ENCODE assay signal across 27 mouse cellular contexts in genomic region chr14:75906931-75907330, GRCm38 (mm10). TPM values are rescaled to one million over a fixed set of nuclear protein-coding genes. Genes with fewer than 3 reads are reported as not detected.
A peak's percentile ranks its signal among the peaks of the same experiment; 100 is the strongest.
DNase-seq lines count a peak whose midpoint lies in the region; ATAC-seq and TF ChIP-seq lines count a peak whose summit lies in the region.
"Had no signal": no experiment of that assay in that cellular context is flagged by ENCODE, and none has a peak within 500 bp of the region (broad histone marks: within the 10 kb centered on the region; RNA-seq: fewer than 3 reads in every experiment).

No protein-coding gene starts in this region.

- no peak overlapping the region for H3K27ac ChIP-seq in lung, postnatal 0 days (ENCODE audit: low read length)
- H3K27ac ChIP-seq: embryonic facial prominence, embryonic 13.5 days; embryonic facial prominence, embryonic 15.5 days; forebrain, embryonic 13.5 days; forebrain, embryonic 15.5 days had no signal

- H3K9me3 ChIP-seq in lung, postnatal 0 days (ENCODE audit: low read length) = no peaks in the 10 kb centered on the region
- H3K9me3 ChIP-seq: embryonic facial prominence, embryonic 13.5 days; embryonic facial prominence, embryonic 15.5 days; forebrain, embryonic 13.5 days; forebrain, embryonic 15.5 days had no signal

- TF ChIP-seq EP300 in lung, postnatal 0 days (IDR thresholded peaks at IDR 0.05) = no peak

- no peak for TF ChIP-seq CTCF in lung, postnatal 0 days (IDR thresholded peaks at IDR 0.05)

- no peaks in the 10 kb centered on the region for H3K4me1 ChIP-seq in lung, postnatal 0 days (ENCODE audit: insufficient read depth, low read depth, low read length)
- H3K4me1 ChIP-seq: forebrain, embryonic 13.5 days; forebrain, embryonic 15.5 days had no signal

- peaks cover 7% of the 10 kb centered on the region; the same call in 1 of the 2 replicates for H3K36me3 ChIP-seq in lung, postnatal 0 days (ENCODE audit: insufficient read depth, low read length)

- H3K27me3 ChIP-seq in lung, postnatal 0 days (replicated peaks; ENCODE audit: insufficient read depth, low read length) = no peaks in the 10 kb centered on the region
- H3K27me3 ChIP-seq: embryonic facial prominence, embryonic 13.5 days; embryonic facial prominence, embryonic 15.5 days; forebrain, embryonic 13.5 days; forebrain, embryonic 15.5 days had no signal

- H3K4me3 ChIP-seq in lung, postnatal 0 days (ENCODE audit: low read depth, low read length) = no peak overlapping the region
- H3K4me3 ChIP-seq: embryonic facial prominence, embryonic 13.5 days; embryonic facial prominence, embryonic 15.5 days; erythroblast, embryonic 14.5 days; forebrain, embryonic 13.5 days; forebrain, embryonic 15.5 days had no signal

- no peak overlapping the region for H3K9ac ChIP-seq in lung, postnatal 0 days (replicated peaks; ENCODE audit: low read depth)
- H3K9ac ChIP-seq: embryonic facial prominence, embryonic 13.5 days; embryonic facial prominence, embryonic 15.5 days; forebrain, embryonic 13.5 days; forebrain, embryonic 15.5 days; forebrain, postnatal 0 days had no signal

- peak; percentile 15 for DNase-seq in lung, postnatal 0 days (ENCODE audit: low spot score)
- DNase-seq in lung, postnatal 25 days (ENCODE audit: low spot score) = no peak
- DNase-seq in gonadal fat pad, adult 2 months (ENCODE audit: low read depth) = peak; percentile 73
- no peak for DNase-seq in adrenal gland, postnatal 4 days (ENCODE audit: low spot score in 2 of 2)
- no peak for DNase-seq in liver
- DNase-seq in T-cell, adult 2 months (ENCODE audit: low spot score) = no peak
- DNase-seq: adrenal gland, adult 8-10 months; adrenal gland, postnatal 14 days; adrenal gland, postnatal 36 days; cerebellum, adult 11 months; cerebellum, adult 18-20 months; cerebellum, adult 8-10 months; cerebellum, adult 9-11 months; cerebellum, postnatal 14 days; cerebellum, postnatal 36 days; embryo, embryonic 11 days; forebrain, postnatal 0 days had no signal

- 71% methylated on average over 8 of the region's 8 CpGs for WGBS in lung, postnatal 0 days

- no peak overlapping the region for H3K4me2 ChIP-seq in lung, postnatal 0 days (replicated peaks; ENCODE audit: low read depth, low read length)
- H3K4me2 ChIP-seq: embryonic facial prominence, embryonic 13.5 days; embryonic facial prominence, embryonic 15.5 days; forebrain, embryonic 13.5 days; forebrain, embryonic 15.5 days had no signal

- no peak for ATAC-seq in lung, postnatal 0 days
- ATAC-seq in megakaryocyte, adult 5-6 weeks (ENCODE audit: poor library complexity, severe bottlenecking) = peak; percentile 66
- ATAC-seq: activated CD4-positive, CD25-positive, alpha-beta regulatory T cell, adult 4 months; forebrain, embryonic 13.5 days; forebrain, embryonic 15.5 days; forebrain, postnatal 0 days had no signal

RNA-seq across cellular contexts. Expression of gene Kctd4, which starts 47.9 kb away (rescaled TPM):
- 0.21 and 0.24 TPM in 2 replicates for polyA plus RNA-seq in lung, postnatal 0 days (2015; fragmentation: Nextera tagmentation; extraction: Ambion mirVana)
- polyA plus RNA-seq in gonadal fat pad, adult 2 months (2012; rRNA removed) = not detected in 2 replicates
- not detected in 2 replicates for total RNA-seq in megakaryocyte, adult 5-6 weeks (2015)
- not detected in 2 replicates for total RNA-seq in megakaryocyte, adult 5-6 weeks (2017)
- total RNA-seq in adrenal gland, postnatal 4 days (2021) = not detected
- total RNA-seq: adrenal gland, adult 18-20 months; adrenal gland, postnatal 14 days; adrenal gland, postnatal 36 days; common myeloid progenitor, adult 5-6 weeks had no signal
- polyA plus RNA-seq: C2C12; erythroblast, embryonic 14.5 days had no signal

Comparison
In these comparisons a context has a peak if more than half of its experiments do, and no peak if none do; other contexts are left out.
1. DNase-seq: peak in lung, postnatal 0 days (single experiment) and gonadal fat pad, adult 2 months (single experiment); none in lung, postnatal 25 days (single experiment), adrenal gland, postnatal 4 days (0 of 2), liver (single experiment) and T-cell, adult 2 months (single experiment).